Mouse (Mus musculus) testis, adult 2 months (tissue): Measurements from ENCODE around the gene Pcnx4. TPM values are rescaled to one million over a fixed set of nuclear protein-coding genes. Genes with fewer than 3 reads are reported as not detected.

Experiments
- H3K27ac ChIP-seq: fragments of 200-500 bp; 2 replicates; pipeline ENCODE4 v1.5.1; 2012; ENCODE audit warnings: low read depth, low read length; ENCODE audit not compliant: control insufficient read depth, insufficient read depth
- H3K27me3 ChIP-seq: fragments of 200-500 bp; 2 replicates; pipeline ENCODE4 v1.6.1; 2012; ENCODE audit warnings: mild to moderate bottlenecking, low read length, moderate library complexity; ENCODE audit not compliant: control insufficient read depth, insufficient read depth
- H3K36me3 ChIP-seq: fragments of 200-500 bp; 2 replicates; pipeline ENCODE4 v1.6.1; 2012; ENCODE audit warnings: mild to moderate bottlenecking, low read length; ENCODE audit not compliant: control insufficient read depth, insufficient read depth
- H3K4me1 ChIP-seq: fragments of 200-500 bp; 2 replicates; pipeline ENCODE4 v1.6.1; 2012; ENCODE audit warnings: low read length; ENCODE audit not compliant: control insufficient read depth, insufficient read depth
- H3K4me3 ChIP-seq: fragments of 200-500 bp; 2 replicates; pipeline ENCODE4 v1.5.1; 2012; ENCODE audit warnings: low read depth, mild to moderate bottlenecking, low read length, moderate library complexity, mixed read lengths; ENCODE audit not compliant: control insufficient read depth
- CTCF ChIP-seq: fragments of 200-500 bp; IDR thresholded peaks from 2 replicates; pipeline ENCODE4 v1.5.1; 2012; ENCODE audit warnings: low read depth, mild to moderate bottlenecking, inconsistent platforms, low read length, moderate library complexity; ENCODE audit not compliant: control insufficient read depth, insufficient read depth, insufficient replicate concordance
- POLR2A ChIP-seq: fragments of 200-500 bp; IDR thresholded peaks from 2 replicates; pipeline ENCODE4 v1.6.1; 2012; ENCODE audit warnings: low read depth, mild to moderate bottlenecking, inconsistent platforms, low read length, moderate library complexity; ENCODE audit not compliant: control insufficient read depth
- polyA plus RNA-seq: library from polyadenylated mRNA; depleted of rRNA; stranded (reverse); fragments of >200 nt; gene quantifications from 2 replicates; pipeline ENCODE4 v1.2.3, GENCODE M21; 2012

Pcnx4 gene
- polyA plus RNA-seq, 1 experiment, result 7.6 TPM

- Histone ChIP-seq H3K4me3 (no peak overlapping the region), H3K36me3 (no peaks in the 10 kb centered on the region), H3K27ac (no peak overlapping the region), H3K27me3 (no peaks in the 10 kb centered on the region), H3K4me1 (no peaks in the 10 kb centered on the region)
- no peak for TF ChIP-seq CTCF
- no peak for TF ChIP-seq POLR2A
Measured at GRCm38 (mm10) chr12:72519352-72519751, 16.8 kb upstream of the Pcnx4 start.

- Histone ChIP-seq H3K27ac (no peak overlapping the region), H3K4me1 (no peaks in the 10 kb centered on the region), H3K27me3 (no peaks in the 10 kb centered on the region), H3K36me3 (no peaks in the 10 kb centered on the region), H3K4me3 (no peak overlapping the region)
- TF ChIP-seq CTCF (no peak), POLR2A (no peak)
Measured at GRCm38 (mm10) chr12:72519855-72520254, 16.3 kb upstream of the Pcnx4 start.

- Histone ChIP-seq H3K4me1 (no peaks in the 10 kb centered on the region), H3K27me3 (no peaks in the 10 kb centered on the region), H3K27ac (no peak overlapping the region), H3K4me3 (no peak overlapping the region), H3K36me3 (no peaks in the 10 kb centered on the region)
- TF ChIP-seq CTCF (peak; percentile 13; the same call in 1 of the 2 replicates), POLR2A (no peak)
Measured at GRCm38 (mm10) chr12:72520645-72521044, 15.5 kb upstream of the Pcnx4 start.

- Histone ChIP-seq H3K4me1 (peaks cover 2% of the 10 kb centered on the region; the same call in 1 of the 2 replicates), H3K36me3 (no peaks in the 10 kb centered on the region), H3K27me3 (no peaks in the 10 kb centered on the region), H3K27ac (no peak overlapping the region), H3K4me3 (no peak overlapping the region)
- TF ChIP-seq CTCF (no peak), POLR2A (no peak)
Measured at GRCm38 (mm10) chr12:72525588-72525987, 10.6 kb upstream of the Pcnx4 start.

- Histone ChIP-seq H3K4me3 (no peak overlapping the region), H3K27me3 (no peaks in the 10 kb centered on the region), H3K4me1 (peaks cover 2% of the 10 kb centered on the region; the same call in 1 of the 2 replicates), H3K27ac (no peak overlapping the region), H3K36me3 (no peaks in the 10 kb centered on the region)
- TF ChIP-seq POLR2A, result no peak
- TF ChIP-seq CTCF, result no peak
Measured at GRCm38 (mm10) chr12:72532303-72532702, 3.9 kb upstream of the Pcnx4 start.

GRCm38 (mm10) chr12:72533986-72534385 lies 2.2 kb upstream of the Pcnx4 start:
- H3K36me3 ChIP-seq, result peaks cover 3% of the 10 kb centered on the region
- H3K4me1 ChIP-seq, result peaks cover 2% of the 10 kb centered on the region; the same call in 1 of the 2 replicates
- no peaks in the 10 kb centered on the region for H3K27me3 ChIP-seq
- no peak overlapping the region for H3K4me3 ChIP-seq
- TF ChIP-seq CTCF, result no peak
- TF ChIP-seq POLR2A, result no peak
- no peak overlapping the region for H3K27ac ChIP-seq

- Histone ChIP-seq H3K27ac (peak overlapping the region; percentile 77), H3K4me1 (peaks cover 2% of the 10 kb centered on the region; the same call in 1 of the 2 replicates), H3K27me3 (no peaks in the 10 kb centered on the region), H3K4me3 (peak overlapping the region; percentile 92), H3K36me3 (peaks cover 3% of the 10 kb centered on the region)
- TF ChIP-seq POLR2A (no peak), CTCF (no peak)
Measured at GRCm38 (mm10) chr12:72535599-72535998, 584 bp upstream of the Pcnx4 start.
